Mouse (Mus musculus) liver, adult 2 months (tissue): ENCODE data around the gene Slc36a4. TPM values are rescaled to one million over a fixed set of nuclear protein-coding genes. Genes with fewer than 3 reads are reported as not detected.
A peak's percentile ranks its signal among the peaks of the same experiment; 100 is the strongest.

Experiments
- DNase-seq: peaks from one replicate; pipeline ENCODE4 v3.0.0-alpha.2; 2011; ENCODE audit warnings: low read depth, low spot score; ENCODE audit errors: extremely low read depth
- H3K27ac ChIP-seq: fragments of 200-500 bp; replicated peaks from 2 replicates; pipeline ENCODE4 v1.5.1; 2012; ENCODE audit warnings: low read depth, mild to moderate bottlenecking, control low read depth, inconsistent platforms, low read length; ENCODE audit not compliant: insufficient read depth
- H3K27me3 ChIP-seq: fragments of 200-500 bp; 2 replicates; pipeline ENCODE4 v1.6.1; 2012; ENCODE audit warnings: mild to moderate bottlenecking, moderate library complexity, low read length, inconsistent platforms; ENCODE audit not compliant: control insufficient read depth, insufficient read depth
- H3K36me3 ChIP-seq: fragments of 200-500 bp; 2 replicates; pipeline ENCODE4 v1.6.1; 2012; ENCODE audit warnings: low read length, inconsistent platforms; ENCODE audit not compliant: control insufficient read depth, insufficient read depth
- H3K4me1 ChIP-seq: fragments of 200-500 bp; 2 replicates; pipeline ENCODE4 v1.6.1; 2011; ENCODE audit warnings: low read length; ENCODE audit not compliant: control insufficient read depth, insufficient read depth
- H3K4me3 ChIP-seq: fragments of 200-500 bp; 2 replicates; pipeline ENCODE4 v1.5.1; 2011; ENCODE audit warnings: low read depth, mild to moderate bottlenecking, control low read depth, low read length, moderate library complexity; ENCODE audit not compliant: insufficient read depth
- H3K79me2 ChIP-seq: fragments of 200-500 bp; 2 replicates; pipeline ENCODE4 v1.6.1; 2012; ENCODE audit warnings: inconsistent platforms, mild to moderate bottlenecking, low read length, moderate library complexity; ENCODE audit not compliant: control insufficient read depth, insufficient read depth
- H3K9ac ChIP-seq: fragments of 200-500 bp; 2 replicates; pipeline ENCODE4 v1.6.1; 2012; ENCODE audit warnings: low read depth, mild to moderate bottlenecking, control low read depth, inconsistent platforms, low read length
- CTCF ChIP-seq: fragments of 200-500 bp; IDR thresholded peaks from 2 replicates; pipeline ENCODE4 v1.5.1; 2011; ENCODE audit warnings: low read depth, low read length, control low read depth
- POLR2A ChIP-seq: fragments of 200-500 bp; IDR thresholded peaks from 2 replicates; pipeline ENCODE4 v1.6.1; 2011; ENCODE audit warnings: low read length, control low read depth; ENCODE audit not compliant: insufficient read depth; ENCODE audit errors: extremely low read depth
- WGBS: fragments of 180-500 bp; shearing (Covaris S2); methylation state at CpG from one replicate; pipeline ENCODE4 v1.1.7; 2018; 5-methylcytosine and 5-hydroxymethylcytosine counted together
- polyA plus RNA-seq: library from polyadenylated mRNA; depleted of rRNA; stranded (reverse); fragments of >200 nt; gene quantifications from 2 replicates; pipeline ENCODE4 v1.2.3, GENCODE M21; 2012; rRNA removed
- total RNA-seq: library from RNA; depleted of rRNA; stranded (reverse); fragments of >200 nt; gene quantifications from 2 replicates; pipeline ENCODE4 v1.2.3, GENCODE M21; 2014; rRNA removed

Gene Slc36a4
- 3.8 and 4.6 TPM in 2 replicates for total RNA-seq
- polyA plus RNA-seq = 1.9 and 2.6 TPM in 2 replicates

DNA sequence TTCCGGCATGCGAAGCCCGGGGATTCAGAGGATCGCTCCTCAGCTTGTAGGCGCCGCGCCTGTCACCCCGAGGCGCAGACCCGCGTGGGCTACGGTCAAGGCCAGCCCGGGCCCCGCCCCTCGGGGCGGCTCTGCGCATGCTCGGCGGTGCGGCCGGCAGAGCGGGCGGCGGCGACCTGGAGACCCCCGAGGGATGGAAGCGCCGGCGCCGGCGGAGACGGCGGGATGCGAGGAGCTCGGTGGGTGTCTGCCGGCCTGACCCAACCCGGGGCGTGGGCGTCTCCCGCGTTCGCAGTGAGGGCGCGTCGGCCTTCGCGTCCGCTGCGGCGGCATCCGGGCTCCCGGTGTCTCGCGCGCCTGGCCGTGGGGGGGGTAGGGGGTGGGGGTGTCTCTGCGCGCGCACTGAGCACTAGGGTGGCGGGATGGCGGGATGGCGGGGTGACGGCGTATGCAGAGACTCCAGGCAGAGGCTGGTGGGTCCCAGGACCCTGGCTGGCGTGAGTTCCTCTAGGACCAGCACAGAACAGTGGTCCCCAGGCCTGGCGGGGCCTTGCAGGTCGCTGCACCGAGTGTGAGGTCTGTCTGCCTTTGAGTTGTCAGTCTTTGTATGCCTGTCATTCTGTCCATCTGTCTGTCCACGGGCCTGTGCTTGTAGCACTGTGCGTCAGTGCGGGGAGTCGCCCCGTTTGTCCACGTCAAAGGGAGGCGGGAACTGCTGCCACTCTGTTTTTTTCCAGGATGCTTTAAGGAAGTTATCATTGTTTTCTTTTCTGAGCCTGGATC is at the start of gene Slc36a4:
Slc36a4 (plus strand) TSS at position 140 of the 783 bp plus-strand sequence.
- H3K27ac ChIP-seq = peak within 1 kb of the TSS; percentile 47
- under 1% methylated on average over 70 of the region's 75 CpGs for WGBS
- TF ChIP-seq CTCF = no peak
- 0 out of 2 replicates have a peak, but pooled peaks have one; percentile 34 for TF ChIP-seq POLR2A

DNA sequence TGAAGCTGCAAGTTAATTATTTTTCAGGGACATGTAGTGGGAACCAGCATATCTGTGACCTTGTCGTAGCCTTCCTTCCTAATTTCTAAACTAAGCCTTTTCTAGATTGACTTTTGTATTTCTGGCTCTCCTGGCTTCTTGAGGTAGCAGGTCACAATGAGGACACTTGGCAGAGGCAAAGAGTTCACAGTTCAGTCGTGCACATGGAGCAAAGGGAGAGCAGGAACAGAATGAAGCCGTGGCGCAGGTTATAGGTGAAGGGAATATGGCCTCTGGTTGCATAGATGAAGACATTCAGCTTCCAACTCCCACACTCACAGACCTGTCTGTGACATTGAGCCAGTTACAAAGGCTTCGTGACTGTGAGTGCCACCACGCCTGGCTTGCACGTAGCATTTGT is 44.9 kb upstream of the Slc36a4 start:
- Histone ChIP-seq H3K9ac (no peak overlapping the region), H3K27me3 (no peaks in the 10 kb centered on the region), H3K36me3 (no peaks in the 10 kb centered on the region), H3K27ac (no peak overlapping the region), H3K4me3 (no peak overlapping the region), H3K79me2 (no peaks in the 10 kb centered on the region), H3K4me1 (peaks cover 7% of the 10 kb centered on the region; the same call in 1 of the 2 replicates)
- TF ChIP-seq CTCF (no peak), POLR2A (no peak)
- WGBS = 53% methylated on average over 7 of the region's 7 CpGs
- DNase-seq = peak; percentile 69

More for the DNA sequence above, at the start of gene Slc36a4:
- peak; percentile 53 for DNase-seq
- peaks cover 6% of the 10 kb centered on the region for H3K4me1 ChIP-seq
- peak within 1 kb of the TSS; percentile 79 for H3K9ac ChIP-seq
- H3K79me2 ChIP-seq = peaks cover 13% of the 10 kb centered on the region; the same call in 1 of the 2 replicates
- peak within 1 kb of the TSS; percentile 78 for H3K4me3 ChIP-seq
- H3K27me3 ChIP-seq = no peaks in the 10 kb centered on the region
- no peaks in the 10 kb centered on the region for H3K36me3 ChIP-seq

DNA sequence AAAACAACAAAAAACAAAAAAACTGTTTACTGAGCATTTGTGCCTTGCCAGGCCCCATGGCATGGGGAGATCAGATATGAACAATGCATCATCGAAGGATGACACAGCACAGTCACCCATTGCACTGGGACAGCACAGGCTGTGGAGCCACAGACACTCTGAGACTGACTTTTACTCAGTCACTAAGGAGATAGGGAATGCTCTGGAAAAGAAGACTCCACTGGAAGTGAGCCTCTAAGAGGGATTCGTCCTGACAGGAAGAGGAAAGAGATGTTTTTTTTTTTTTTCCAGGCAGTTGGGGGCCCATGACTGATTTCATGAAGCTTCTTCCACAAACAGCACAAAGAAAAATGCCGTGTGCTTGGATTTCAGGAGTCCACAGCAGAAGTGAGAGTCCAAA is 40.1 kb upstream of the Slc36a4 start:
- WGBS = 68% methylated on average over 3 of the region's 3 CpGs

DNA sequence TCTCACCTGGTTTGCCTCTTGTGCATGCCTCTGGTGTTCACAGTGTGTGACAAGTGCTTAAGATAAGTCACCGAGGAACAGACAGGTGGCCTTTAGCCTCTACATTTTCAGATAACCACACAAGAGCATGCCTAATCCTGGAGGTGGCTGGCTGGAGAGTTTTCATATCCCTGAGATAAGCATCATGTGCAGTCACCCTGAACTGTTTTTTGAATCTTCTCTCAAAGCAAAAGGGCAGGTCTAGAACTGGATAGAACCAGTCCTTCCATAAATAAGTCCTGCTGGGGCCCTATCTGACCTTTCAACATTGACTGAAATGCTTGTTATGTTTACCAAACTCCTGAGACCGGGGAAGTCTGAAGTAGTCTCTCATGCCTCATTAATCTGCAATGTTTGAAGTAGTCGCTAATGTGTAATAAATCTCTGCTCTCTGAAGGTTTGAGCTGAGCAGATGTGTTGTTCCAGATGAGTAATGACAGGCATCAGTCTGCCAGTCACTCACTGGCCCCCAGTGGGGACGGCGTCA is 39.5 kb upstream of the Slc36a4 start:
- WGBS = 46% methylated on average over 5 of the region's 5 CpGs
- H3K36me3 ChIP-seq = no peaks in the 10 kb centered on the region
- H3K9ac ChIP-seq = no peak overlapping the region
- H3K27ac ChIP-seq = no peak overlapping the region
- H3K79me2 ChIP-seq = no peaks in the 10 kb centered on the region
- no peak for TF ChIP-seq POLR2A
- no peak for TF ChIP-seq CTCF
- no peaks in the 10 kb centered on the region for H3K4me1 ChIP-seq
- H3K27me3 ChIP-seq = no peaks in the 10 kb centered on the region
- H3K4me3 ChIP-seq = no peak overlapping the region
- DNase-seq = peak; percentile 11

More for the DNA sequence above, 40.1 kb upstream of the Slc36a4 start:
- H3K79me2 ChIP-seq = no peaks in the 10 kb centered on the region
- no peaks in the 10 kb centered on the region for H3K36me3 ChIP-seq
- no peak overlapping the region for H3K27ac ChIP-seq
- H3K4me1 ChIP-seq = peaks cover 3% of the 10 kb centered on the region; the same call in 1 of the 2 replicates
- DNase-seq = no peak
- no peak for TF ChIP-seq POLR2A
- TF ChIP-seq CTCF = no peak
- H3K4me3 ChIP-seq = no peak overlapping the region
- H3K9ac ChIP-seq = no peak overlapping the region
- no peaks in the 10 kb centered on the region for H3K27me3 ChIP-seq

DNA sequence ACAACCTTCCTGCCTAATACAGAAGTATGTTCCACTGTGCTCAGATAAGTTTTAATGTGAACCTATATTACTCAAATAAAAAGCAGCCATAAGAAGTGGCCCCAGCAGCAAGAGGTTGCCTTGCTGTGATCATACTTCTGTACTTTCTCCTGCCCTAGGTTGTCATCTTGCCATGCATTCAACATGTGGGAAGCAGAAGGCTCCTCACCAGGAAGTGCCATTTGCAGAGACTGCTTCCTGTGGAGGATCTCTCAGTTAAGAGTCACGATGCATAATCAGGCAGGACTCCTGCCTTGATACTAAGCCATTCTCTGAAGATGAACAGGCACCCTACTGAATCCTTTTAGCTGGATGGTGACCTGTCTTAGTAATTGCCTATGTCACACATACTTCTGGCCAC is 37.3 kb upstream of the Slc36a4 start:
- Histone ChIP-seq H3K27me3 (no peaks in the 10 kb centered on the region), H3K27ac (no peak overlapping the region), H3K4me1 (no peaks in the 10 kb centered on the region), H3K79me2 (no peaks in the 10 kb centered on the region), H3K36me3 (no peaks in the 10 kb centered on the region), H3K4me3 (no peak overlapping the region), H3K9ac (no peak overlapping the region)
- 74% methylated on average over 1 of the region's 1 CpGs for WGBS
- no peak for TF ChIP-seq POLR2A
- TF ChIP-seq CTCF = no peak
- DNase-seq = no peak
